Mouse (Mus musculus): ENCODE measurements around the gene Lcp2.

The Lcp2 gene

DNA sequence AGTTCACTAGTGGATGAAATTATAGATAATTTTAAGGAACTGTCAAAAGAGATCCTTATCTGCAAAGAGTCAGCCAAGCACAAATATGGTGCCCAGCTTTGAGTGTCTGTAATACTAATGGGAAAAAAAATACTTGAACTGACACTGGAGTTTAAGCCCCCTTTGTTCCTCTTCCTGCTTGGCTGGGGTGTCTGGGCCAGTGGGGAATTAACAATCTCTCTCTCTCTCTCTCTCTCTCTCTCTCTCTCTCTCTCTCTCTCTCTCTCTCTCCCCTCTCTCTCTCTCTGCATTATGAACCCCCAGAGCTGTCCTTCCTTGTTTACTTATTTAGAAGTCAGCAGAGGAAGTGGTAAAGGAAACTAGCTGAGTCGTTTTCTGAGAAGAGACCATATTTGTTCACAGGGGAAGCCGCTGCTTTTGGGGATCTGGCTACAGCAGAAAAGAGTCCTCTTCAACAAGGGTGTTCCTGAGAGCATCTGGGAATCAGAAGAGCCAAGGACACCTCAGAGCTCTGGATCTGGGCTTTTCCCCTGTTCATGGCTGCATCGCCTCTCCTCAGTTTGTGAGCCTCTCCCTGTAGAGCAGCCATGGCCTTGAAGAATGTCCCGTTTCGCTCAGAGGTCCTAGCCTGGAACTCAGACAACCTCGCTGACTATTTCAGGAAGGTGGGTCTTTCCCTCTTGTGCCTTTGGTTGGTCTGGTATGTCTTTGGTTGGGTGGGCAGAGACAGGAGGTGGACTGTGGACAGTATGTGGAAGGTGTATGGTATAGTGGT is at the start of gene Lcp2:
Lcp2 (plus strand) TSS at position 154 of the 775 bp plus-strand sequence.
- DNase-seq = no peak

DNA sequence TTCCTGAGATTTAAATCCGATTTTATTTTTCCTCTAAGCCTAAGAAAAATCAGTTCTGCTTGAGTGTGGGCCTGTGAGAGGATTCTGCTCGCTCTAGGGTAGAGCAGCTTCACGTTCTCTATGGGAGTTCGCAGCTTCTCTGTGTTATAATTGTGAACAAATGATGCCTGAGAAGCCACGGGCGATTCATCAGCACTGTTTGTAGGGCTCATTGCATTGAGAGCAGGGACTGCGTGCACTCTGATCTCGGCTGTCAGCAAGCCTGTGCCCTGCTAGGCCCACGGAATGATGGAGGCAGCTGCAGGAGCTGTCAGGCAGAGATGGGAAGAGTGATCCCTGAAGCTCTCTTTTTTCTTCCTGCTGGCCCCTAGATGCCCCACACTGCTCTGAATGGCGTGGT is 48.5 kb upstream of the Lcp2 start:
- no peak for DNase-seq

GRCm38 (mm10) chr11:34000416-34000815 is 46.3 kb upstream of the Lcp2 start:
- no peak for DNase-seq

DNA sequence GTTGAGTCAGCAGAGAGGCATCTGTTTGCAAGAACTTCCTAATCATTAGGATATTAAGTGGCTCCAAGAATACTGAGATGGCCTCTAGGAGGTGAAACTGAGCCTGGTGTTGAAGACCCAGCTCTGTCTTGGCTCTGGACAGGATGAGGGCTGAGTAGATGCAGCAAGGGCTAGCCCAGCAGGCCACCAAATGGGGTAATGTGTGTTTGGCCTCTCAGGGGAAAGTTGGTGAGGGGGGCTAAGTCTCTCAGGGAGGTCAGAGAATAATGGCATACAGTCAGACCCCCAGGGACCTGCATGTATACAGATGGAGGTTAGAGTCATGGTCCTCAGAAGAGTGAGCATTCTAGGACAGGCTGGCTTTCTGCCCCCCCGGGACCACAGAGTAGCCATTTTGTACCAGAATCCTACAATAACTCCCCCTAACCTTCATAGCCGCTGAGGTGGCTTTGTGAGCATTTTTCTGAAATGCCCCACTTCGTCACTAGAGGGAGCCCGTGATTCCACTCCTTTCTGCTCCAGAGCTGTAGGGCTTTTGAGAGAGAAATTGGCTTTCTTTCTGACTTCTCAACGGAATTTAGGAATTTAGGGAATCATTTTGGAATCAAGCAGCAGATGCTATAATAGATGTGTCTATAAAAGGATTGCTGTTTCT is 44.7 kb upstream of the Lcp2 start:
- DNase-seq = peak; percentile 37

DNA sequence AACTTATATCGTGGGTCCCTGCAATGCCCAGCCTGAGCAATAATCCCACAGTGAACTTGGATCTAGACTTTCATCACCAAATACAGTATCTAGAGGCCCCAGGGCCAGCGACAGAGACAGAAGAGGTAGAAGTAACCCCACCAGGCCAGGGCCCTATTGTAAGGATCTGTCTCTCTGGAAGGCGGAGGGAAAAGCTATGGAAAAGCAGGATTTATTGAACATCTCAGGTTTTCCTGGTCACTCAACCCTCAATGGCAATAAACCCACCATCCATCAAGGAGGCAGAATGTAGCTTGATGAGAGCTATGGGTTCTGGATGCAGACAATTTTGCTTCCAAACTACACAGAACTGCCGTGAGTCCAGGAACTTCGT is 44.1 kb upstream of the Lcp2 start:
- DNase-seq = no peak

DNA sequence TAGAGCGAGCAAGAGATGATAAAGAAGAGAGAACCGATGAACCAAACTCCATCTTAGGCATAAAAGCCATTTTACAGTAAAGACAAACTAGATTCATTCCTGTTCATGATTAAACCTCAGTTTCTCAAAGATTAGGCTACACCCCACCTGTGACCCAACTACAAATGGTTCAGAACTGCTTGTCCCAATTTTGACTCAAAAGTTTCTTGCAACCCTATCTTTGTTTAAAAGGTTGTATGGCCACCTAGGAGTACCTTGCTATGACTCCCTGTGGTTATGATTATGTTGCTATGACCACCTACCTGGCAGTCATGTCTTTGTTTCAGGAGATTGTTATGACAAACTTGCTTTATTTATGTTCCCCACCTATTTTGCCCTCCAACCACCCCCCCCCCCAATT is 39.1 kb upstream of the Lcp2 start:
- DNase-seq = no peak

DNA sequence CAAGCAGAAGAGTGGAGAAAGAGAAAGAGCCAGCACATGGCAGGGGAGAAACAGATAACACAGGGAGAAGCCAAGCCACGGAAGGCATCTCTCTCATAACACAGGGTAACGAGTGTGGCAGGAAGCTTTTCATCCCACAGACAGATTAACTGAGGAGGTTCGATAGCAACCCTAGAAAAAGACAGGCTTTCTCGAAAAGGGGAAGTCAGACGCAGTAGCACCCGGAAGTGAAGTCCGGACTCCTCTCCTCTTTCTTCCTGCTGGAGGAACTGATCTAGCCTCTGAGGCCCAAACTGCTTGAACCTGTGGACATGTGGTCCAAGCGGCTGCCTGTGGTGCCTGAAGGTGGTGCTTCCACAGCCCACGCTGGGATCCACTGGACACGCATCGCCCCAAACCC is 38.5 kb upstream of the Lcp2 start:
- no peak for DNase-seq

- peak; percentile 51 for DNase-seq
Measured at GRCm38 (mm10) chr11:34008702-34009101, 38.0 kb upstream of the Lcp2 start.

GRCm38 (mm10) chr11:34009316-34010087 is 37.2 kb upstream of the Lcp2 start:
- no peak for DNase-seq

- DNase-seq = no peak
Measured at GRCm38 (mm10) chr11:34010133-34010858, 36.4 kb upstream of the Lcp2 start.

GRCm38 (mm10) chr11:34010859-34011172 is 35.9 kb upstream of the Lcp2 start:
- DNase-seq = peak; percentile 36

DNA sequence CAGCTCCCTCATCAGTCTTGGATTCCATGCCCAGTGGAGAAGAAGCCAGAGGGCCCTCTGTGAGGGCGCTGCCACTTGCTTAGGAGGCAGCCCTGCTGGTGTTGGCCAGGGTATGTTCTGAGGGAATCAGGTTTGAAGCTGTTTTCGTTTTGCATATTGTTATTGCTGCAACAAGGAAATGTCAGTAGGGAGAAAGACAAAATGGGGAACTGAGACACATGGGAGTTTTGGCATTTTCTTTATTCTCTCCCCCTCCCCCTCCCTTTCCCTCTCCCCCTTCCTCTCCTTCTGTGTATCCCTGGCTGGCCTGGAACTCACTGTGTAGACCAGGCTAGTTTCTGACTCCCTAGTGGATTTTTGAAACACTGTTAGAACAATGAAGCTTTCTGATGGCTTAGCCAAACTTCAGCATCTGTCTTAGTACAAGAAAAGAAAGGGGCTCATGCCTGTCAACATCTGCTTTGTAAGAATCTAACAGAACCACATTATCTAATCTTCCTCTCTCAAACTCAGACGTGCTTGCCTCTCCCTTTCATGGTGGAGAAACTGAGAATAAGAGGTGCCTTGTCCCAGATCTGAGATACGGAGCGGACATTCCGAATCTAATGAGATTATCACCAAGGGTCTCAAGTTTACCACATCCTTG is 34.6 kb upstream of the Lcp2 start:
- no peak for DNase-seq

DNA sequence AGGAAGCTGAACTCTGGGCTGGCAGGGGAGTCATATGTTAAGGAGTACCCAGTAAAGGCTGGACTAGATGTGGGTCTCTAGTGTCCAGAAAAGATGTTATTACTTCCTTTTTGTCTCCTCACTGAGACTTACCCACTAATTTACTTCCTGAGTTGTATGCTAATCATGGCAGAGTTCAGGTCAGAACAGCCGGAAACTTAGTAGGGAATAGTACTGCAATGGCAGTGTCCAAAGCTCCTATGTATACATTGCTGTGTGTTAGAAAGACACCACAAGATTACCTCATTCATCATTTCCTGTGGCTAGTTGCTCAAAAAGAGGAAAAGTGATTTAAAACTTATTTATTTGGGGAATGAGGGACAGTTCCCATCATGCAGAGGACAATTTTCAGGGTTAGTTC is 21.6 kb upstream of the Lcp2 start:
- DNase-seq = no peak

- DNase-seq = no peak
Measured at GRCm38 (mm10) chr11:34029658-34030057, 17.1 kb upstream of the Lcp2 start.

- DNase-seq = no peak
Measured at GRCm38 (mm10) chr11:34031015-34031805, 15.5 kb upstream of the Lcp2 start.

- no peak for DNase-seq
Measured at GRCm38 (mm10) chr11:34034008-34034505, 12.7 kb upstream of the Lcp2 start.

- no peak for DNase-seq
Measured at GRCm38 (mm10) chr11:34034794-34035193, 11.9 kb upstream of the Lcp2 start.

DNA sequence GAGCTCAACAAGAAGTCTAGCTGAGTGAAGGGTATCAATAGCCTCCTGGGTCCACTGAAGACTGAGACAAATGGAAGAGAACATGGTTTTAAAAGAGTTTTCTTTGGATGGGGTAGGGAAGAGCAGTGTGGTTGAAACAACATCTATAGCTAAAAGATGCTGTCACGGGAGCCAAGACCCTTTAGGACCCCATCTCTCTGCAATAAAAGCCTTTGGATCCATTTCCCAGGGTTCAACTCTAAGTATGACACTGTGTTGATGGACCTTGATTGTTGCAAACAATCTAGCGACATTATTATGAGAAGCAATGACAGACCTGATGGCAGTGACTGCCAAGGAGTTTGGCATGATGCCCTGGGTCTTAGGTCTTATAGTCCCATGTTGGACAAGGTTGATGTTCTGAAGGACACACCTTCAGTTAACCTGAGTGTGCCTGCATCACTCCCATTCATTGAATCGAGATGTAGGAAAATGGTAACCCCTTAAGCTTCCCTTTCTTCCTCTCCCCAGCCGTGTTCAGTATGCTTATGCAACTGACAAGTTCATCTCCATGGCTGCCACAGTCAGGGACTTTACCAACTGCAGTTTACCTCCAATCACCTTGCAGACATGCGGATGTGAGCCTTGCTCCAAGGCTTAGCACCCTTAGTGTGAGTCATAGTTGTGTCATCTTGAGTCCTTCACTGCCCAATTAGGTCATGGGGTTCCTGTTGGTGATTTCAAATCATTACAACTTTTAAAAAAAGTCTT is 10.6 kb upstream of the Lcp2 start:
- no peak for DNase-seq

DNA sequence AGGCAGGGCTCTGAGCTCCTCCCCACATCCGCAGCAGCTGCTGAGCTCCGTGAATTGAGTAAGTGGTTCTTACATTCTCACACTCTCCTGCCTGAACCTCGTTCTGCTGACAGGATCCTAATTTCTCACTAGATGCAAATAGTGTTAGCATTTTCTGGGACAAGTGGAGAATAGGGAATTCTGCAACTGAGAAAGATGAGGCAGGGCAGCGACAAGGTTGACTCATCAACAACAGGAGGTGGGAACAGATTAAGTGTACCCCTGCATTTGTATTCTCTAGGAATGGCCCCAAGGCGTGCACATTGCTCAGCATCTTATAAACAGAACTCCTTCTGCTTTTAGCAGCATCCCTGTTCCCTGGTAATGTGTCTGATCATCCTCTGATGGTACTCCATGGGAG is 6.7 kb upstream of the Lcp2 start:
- no peak for DNase-seq

DNA sequence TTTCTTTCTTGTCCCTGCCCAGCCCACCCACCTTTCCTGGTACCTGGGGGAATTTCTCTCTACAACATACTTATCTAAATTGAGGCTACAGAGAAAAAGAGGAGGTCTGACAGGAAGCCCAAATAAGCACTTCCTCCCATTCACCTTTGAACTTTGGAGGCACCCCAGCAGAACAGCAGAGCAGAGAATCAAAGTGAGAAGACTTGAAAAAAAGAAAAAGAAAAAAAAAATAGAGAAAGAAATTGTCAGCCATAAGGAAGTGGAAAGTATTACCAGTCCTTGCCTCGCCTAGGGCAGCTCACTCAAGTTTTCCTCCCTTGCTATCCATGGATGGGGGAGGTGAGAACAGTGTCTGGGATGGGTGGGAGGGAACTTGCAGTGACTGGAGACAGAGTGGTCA is 3.9 kb upstream of the Lcp2 start:
- no peak for DNase-seq

DNA sequence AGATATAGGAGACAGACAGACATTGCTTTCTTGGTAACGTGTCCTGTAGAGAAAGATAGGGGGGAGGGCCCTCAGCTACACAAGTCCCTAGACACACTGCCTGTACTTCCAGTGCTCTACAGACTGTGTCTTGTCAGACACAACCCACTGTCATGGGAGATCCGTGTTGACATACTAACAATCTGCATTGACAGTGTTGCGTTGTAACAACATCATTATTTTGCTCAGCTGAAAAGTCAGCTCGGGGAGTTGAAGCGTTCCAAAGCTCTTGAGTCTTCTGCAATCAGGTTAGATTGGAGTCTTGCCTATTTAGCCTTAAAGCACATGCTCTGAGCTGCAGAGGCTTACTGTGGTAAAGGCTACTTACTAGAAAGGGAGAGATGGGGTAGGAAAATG is 820 bp downstream of the Lcp2 start:
- DNase-seq = no peak
